Mouse (Mus musculus): ENCODE measurements around the gene Slc7a1.
"Not testable (repeated sequence)": the region's sequence is repeated elsewhere in the genome, so short reads cannot be mapped to it uniquely, and the experiment has no call there.

The Slc7a1 gene

GRCm38 (mm10) chr5:148366455-148366854 is 33.2 kb downstream of the Slc7a1 start:
- DNase-seq, result no peak

GRCm38 (mm10) chr5:148363441-148364113 is 36.1 kb downstream of the Slc7a1 start:
- no peak for DNase-seq

GRCm38 (mm10) chr5:148362296-148362695 is 37.4 kb downstream of the Slc7a1 start:
- DNase-seq, result no peak

GRCm38 (mm10) chr5:148361759-148362010 is 38.0 kb downstream of the Slc7a1 start:
- no peak for DNase-seq

- DNase-seq, result peak; percentile 48 to 65
These were observed 38.6 kb downstream of the Slc7a1 start for GRCm38 (mm10) chr5:148360922-148361758.

- no peak for DNase-seq
These were observed 40.6 kb downstream of the Slc7a1 start for GRCm38 (mm10) chr5:148359131-148359530.

- DNase-seq, result no peak
These were observed 42.5 kb downstream of the Slc7a1 start for GRCm38 (mm10) chr5:148357168-148357567.

GRCm38 (mm10) chr5:148355822-148356221 is 43.9 kb downstream of the Slc7a1 start:
- no peak for DNase-seq

GRCm38 (mm10) chr5:148354536-148354935 is 45.2 kb downstream of the Slc7a1 start:
- no peak for DNase-seq

GRCm38 (mm10) chr5:148353429-148353828 is 46.3 kb downstream of the Slc7a1 start:
- DNase-seq, result no peak

GRCm38 (mm10) chr5:148349327-148350011 is 50.2 kb downstream of the Slc7a1 start:
- DNase-seq, result peak in 1 of 2 experiments; percentile 16

- no peak for DNase-seq
These were observed 51.6 kb downstream of the Slc7a1 start for GRCm38 (mm10) chr5:148348153-148348552.

- no peak for DNase-seq
These were observed 53.2 kb downstream of the Slc7a1 start for GRCm38 (mm10) chr5:148346543-148346942.

- DNase-seq, result no peak
These were observed 55.3 kb downstream of the Slc7a1 start for GRCm38 (mm10) chr5:148344374-148344773.

GRCm38 (mm10) chr5:148342061-148342741 is 57.5 kb downstream of the Slc7a1 start:
- DNase-seq, result peak; percentile 41 to 67

- no peak for DNase-seq
These were observed 60.6 kb downstream of the Slc7a1 start for GRCm38 (mm10) chr5:148339126-148339525.

- peak; percentile 77 to 88 for DNase-seq
These were observed 67.1 kb downstream of the Slc7a1 start for GRCm38 (mm10) chr5:148332622-148332974.

GRCm38 (mm10) chr5:148331926-148332621 is 67.6 kb downstream of the Slc7a1 start:
- no peak for DNase-seq

GRCm38 (mm10) chr5:148331229-148331776 is 68.4 kb downstream of the Slc7a1 start:
- DNase-seq, result no peak

GRCm38 (mm10) chr5:148328982-148329381 is 70.7 kb downstream of the Slc7a1 start:
- no peak for DNase-seq

GRCm38 (mm10) chr5:148326295-148326694 is 73.4 kb downstream of the Slc7a1 start:
- not testable (repeated sequence) for DNase-seq

- peak in 1 of 2 experiments; percentile 43 for DNase-seq
These were observed 74.3 kb downstream of the Slc7a1 start for GRCm38 (mm10) chr5:148325317-148325885.

All from kidney, postnatal 25 days (tissue).